Mouse (Mus musculus): ENCODE measurements around the gene BC004004.
"Not testable (repeated sequence)": the region's sequence is repeated elsewhere in the genome, so short reads cannot be mapped to it uniquely, and the experiment has no call there.

Gene BC004004

DNA sequence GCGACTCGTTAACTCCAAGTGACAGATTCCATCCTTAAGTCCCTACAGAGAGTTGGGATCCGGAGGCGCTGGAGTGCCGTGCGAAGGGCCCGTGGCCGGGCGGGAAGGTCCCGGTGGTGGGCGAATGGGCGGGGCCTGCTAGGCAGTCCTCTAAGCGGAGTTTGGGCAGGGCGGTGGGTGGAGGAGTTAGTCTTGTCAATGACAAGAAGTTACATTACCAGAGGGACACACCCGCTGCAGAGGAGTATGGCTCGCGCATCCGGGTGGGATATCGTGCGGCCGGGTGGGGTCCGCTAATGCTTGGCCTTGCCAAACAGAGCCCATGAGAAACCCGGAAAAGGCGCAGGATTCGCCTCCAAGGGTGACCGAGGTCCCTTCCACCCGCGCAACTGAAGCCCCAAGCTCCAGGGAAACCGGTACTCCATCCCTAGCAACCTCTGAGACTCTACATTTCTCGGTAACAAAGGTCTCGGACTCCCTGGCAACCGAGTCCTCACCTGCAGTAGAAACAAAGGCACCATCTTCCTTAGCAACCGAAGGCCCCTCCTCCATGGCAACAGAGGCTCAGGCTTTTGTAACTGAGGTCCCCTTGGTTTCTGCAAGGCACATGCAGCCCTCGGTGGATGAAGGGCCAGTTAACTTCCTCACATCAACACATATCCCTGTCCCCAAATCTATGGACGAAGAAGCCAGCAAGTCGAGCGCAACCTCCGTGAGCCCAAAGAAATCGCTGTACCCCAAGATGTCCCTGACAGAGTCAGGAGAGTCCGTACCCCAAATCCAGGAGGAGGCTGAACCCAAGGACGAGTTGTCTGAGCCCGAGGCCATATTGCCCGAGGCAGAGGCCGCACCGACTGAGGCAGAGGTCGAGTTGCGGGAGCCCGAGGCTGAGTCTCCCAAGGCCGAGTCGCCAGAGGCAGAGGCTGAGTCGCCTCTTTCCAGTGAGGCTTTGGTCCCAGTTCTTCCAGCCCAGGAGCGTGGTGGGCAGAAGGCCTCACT, 58.2 kb downstream of the BC004004 start:
- peak; percentile 64 for DNase-seq

DNA sequence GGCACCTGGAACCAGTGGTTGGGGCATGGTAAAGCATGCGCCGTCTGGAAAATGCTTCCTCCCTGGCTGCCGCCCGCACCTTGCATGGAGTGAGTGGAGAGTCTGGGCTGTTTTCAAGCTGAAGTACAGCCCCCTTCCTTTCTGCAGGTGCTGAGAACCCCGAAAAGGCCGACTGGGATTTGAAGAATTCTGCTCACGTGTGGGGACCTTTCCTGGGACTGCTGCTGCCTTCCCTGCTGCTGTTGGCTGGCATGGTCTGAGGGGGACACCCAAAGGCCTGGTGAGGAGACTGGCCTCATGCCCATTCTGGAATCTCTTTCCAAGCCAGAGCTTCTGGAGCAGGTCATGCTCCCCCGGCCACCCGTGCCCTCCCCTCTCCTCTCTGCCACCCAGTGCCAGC, 59.1 kb downstream of the BC004004 start:
- DNase-seq = no peak

DNA sequence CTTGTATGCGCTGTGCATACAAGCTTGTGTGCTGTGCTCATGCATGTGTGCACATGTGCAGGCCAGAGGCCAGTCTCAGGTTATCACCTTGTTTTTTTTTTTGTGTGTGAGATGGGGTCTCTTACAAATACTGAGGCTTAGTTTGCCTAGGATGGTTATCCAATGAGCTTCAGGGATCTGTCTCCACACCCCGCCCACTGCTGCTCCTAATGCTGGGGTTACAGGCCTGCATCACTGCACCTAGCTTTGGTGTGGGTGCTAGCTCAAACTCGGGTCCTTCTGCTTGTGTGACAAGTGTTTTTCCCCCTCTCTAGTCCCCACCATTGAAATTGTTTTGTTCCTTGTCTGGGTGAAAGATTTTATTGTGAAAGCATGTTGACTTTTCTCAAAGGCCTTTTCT, 61.6 kb downstream of the BC004004 start:
- no peak for DNase-seq

DNA sequence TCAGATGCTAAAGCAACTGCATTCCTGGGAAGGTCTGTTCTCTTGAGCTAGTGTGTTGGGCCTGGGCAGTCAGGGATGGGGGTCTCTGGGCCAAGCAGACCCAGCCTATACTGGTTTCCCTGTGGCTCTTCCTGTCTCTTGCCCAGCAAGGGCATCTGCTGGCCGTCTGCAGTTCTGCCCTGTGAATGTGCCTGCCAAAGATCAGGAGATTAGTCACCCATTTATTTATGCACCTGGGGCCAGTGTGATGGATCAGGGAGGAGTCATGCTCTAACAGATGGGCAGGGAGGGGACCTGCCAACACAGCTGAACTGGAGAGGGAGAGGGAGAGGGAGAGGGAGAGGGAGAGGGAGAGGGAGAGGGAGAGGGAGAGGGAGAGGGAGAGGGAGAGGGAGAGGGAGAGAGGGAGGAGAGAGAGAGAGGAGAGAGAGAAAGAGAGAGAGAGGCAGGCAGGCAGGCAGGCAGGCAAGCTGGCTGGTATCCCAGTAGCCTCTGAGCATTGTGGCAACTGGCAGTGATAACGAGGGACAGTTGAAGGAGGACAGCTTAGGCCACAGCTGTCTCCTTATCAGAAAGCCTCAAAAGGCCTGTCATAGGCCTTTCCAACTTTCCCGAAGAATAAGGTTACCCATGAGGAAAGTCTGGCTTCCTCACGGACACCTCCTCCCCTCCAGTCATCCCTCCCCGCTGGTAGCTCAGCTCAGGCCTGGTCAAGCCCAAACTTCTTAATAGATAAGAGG, 62.3 kb downstream of the BC004004 start:
- DNase-seq = peak; percentile 54

DNA sequence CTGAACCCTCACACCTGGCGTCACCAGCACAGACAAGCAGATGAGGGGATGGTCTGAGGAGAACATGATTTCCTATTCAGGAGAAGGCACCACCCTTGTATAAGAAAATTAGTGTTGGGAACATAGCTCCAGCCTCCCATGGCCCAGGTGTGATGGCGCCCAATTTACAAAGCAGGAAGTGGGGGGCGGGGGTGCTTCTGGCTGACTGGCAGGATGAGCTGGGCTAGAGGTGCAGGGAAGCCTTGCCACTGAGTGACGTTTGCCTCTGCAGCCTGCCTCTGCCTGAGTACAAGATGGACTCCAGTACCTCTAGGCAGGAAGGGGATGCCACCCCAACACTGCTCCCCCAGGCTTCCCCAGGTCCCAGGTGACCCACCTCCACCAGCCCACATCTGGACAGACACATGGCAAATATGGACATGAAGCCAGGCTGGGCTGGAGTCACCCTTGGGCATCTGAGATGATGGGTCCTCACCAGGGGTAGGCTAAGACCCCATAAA, 63.6 kb downstream of the BC004004 start:
- DNase-seq = no peak

DNA sequence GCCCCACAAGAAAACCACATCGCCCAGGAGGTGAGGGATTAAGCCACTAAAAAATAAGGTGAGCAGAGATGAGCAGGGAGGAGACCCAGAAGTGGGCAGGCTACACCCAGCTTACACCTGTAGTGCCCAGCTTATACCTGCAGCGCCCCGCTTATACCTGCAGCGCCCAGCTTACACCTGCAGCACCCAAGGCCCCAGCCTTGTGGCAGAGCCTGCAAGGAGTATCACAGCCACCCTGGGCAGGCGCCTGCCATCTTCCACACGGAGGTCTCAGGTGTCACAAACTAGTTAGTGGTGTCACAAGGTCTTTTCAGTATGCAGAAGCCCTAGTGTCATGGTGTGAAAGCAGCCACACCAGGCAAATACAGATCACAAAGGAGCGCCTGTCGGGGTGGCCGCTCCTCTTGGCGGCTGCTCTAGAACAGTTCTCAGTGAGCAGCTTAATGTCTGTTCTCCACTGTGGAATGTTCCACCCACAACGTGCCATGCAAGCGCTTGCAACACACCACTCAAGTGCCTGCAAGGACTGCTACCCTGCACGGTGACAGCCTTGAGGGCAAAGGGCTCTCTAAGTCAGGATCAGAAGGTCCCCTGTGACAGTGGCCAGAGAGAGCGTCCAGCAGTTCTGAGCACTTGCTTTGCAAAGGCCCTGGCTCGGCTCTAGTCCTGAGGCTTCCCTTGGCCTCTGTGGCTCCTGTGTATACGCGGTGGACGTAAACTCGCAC, 67.8 kb downstream of the BC004004 start:
- DNase-seq = no peak

DNA sequence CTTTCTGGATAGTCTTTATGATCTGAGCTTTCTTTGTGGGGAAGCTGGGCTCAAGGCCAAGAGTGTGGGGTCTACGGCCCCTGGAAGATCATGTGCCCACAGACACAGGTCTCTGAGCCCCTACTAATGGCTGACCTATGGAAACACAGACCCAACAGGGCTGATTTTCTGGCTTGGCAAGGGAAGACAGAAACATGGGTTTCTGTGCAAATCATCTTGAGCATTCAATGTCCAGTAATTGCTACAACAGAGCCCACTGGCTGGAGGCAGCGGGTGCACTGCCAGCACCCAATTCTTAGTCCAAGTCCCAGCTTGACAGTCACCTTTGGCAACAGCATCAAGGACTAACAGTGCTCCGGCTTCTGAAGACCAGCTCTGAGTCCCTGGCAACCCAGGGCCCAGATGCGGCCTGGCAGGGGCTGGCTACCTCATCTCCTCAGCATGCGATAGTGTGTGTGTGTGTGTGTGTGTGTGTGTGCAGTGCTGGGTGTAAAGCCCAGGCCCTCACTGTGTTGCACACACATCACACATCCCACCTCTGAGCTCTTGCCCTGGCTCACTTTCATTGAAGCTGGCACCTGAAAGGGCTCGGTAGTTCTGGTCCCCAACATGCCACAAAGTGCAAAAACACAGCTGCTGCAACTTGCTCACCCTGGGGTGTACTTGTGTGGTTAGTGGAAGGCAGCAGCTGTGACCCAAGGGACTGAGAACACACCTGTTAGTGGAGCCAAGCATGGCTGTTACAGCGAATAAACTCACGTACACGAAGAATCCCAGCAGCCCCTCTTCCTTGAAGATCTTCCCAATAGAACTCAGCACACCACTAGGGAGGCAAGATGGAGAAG, 69.6 kb downstream of the BC004004 start:
- DNase-seq = no peak

DNA sequence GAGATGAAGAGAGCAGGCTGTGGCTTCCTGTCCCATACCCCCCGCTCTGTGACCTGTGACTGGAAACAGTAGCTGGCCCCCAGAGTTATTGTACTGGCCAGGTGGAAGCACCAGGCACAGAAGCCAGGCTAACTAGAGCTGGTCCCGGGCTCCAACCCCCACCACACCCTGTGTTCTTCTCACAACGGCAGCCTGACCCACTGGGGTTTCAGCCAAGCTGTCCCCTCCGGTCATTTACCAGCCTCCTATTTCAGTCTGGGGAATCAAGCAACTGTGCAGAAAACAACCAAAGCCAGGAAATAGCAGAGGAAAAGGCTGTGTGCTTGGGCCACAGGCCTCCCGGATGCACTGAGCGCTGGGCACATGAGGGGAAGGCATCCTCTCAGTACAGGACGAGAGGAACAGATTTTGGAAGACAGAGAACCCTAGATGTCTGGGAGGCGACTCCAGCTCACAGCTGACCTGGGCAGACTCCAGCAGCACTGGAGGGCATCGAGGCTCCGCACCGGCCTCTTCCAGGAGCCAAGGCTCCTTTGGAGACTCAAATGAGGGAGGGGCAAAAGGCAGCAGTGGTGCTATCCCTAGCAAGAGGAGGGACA, 70.7 kb downstream of the BC004004 start:
- DNase-seq = no peak

DNA sequence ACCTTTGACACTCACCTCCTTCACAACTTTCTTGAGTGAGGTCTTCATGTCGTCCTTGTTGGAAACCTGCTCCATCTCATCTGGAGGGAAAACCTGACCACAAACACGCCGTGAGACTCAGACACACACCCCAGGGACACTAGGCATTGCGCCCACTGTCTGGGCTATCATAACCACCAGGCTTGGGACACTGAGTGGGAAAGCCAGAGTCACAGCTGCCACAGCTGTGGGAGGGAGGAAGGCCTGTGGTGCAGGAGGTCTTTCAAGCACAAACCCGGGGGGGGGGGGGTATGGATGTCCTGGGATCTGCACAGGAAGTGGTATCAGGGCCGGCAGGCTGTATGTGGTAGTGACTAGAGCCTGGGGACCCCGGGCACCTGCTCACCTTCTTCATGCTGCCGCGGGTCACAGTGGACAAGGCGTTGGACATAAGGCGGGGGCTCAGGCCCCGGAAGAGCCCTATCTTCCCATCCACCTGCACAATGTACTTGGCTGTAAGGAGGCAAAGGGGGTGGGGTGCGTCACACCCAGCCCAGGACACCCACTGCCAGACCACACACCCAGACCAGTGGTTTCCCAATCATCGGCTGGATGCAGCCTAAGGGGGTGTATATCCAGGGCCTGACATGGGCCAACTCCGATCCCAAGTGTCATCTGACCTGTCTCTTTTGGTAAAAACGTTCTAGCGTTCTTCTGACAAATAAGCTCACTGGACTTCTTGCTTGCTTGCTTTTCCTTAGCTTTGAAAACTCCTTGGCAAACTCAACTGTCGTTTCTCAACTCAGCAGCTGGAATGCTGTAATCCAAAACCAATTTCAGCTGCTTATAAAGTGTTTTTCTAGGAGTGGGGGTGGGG, 72.0 kb downstream of the BC004004 start:
- no peak for DNase-seq

DNA sequence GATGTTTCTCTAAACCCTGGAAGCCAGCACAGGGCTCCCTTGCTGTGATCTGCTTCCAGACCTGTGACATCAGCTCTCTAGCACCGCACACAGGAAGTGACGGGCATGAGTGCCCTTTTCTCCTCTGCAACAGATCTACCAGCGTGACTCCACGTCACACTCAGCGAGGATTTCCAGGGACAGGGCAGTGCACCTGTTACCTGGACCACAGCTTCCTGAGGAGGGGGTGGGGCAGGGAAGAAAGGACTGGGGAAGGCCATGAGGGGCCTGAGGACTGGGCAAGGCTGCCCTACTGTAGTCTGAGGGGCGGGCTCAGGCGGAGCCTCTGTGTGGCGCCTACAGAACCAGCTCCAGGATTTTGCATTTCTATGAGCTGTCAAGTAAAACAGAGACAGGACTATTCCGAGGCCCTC, 73.0 kb downstream of the BC004004 start:
- peak; percentile 58 for DNase-seq

DNA sequence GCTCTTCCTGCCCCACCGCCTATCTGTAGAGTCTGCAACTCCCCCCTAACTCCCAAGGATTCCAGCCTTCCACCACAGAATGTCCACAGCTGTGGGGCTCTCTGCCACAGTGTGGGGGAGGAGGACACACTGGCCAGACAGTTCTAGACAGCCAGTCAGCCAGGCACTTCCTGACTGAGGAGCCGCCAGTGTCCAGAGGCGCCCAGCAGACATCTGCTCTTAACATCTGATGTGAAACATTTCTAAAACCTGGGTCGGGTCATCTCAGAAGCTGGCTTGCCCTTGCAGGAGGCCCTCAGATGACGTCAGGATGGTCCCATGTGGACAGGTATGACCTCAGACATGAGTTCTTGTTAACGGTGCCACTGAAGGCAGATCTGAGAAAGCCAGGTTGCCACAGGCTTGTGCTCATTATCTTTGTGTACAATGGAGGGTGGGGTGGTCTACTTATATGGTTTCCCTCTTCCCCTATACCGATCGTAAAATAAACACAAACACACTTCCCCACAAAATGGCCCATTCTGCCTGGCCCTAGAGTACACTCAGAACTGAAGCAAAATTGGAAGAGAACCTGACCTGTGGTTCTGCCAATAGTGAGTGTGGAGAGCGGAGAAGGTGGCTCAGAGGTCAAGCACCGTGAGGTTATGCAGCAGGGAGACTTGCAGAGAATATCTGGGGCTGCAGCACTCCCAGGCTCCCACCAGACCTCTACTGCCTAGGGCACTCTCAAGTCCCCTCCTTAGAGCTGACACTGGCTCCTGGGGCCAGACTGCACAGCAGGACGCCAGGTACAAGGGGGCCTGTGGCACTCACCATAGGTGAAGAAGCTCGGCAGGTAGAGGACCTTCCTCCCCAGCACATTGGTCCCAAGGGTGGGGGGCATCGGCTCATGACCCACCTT, 73.7 kb downstream of the BC004004 start:
- no peak for DNase-seq

DNA sequence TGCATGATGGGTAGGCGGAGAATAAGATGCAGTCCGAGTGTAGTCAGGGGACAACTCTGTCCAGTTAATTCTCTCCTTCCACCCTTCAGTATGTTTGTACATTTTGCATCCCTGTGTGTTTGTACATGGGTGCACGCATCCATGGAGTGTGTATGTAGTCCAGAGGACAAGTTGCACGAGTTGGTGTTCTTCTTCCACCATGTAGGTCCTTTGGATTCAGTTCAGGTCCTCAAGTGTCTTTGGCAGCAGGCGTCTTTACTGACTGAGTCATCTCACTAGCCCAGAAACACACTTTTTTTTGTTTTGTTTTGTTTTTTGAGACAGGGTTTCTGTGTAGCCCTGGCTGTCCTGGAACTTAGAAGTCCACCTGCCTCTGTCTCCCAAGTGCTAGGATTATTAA, 74.7 kb downstream of the BC004004 start:
- DNase-seq = no peak

DNA sequence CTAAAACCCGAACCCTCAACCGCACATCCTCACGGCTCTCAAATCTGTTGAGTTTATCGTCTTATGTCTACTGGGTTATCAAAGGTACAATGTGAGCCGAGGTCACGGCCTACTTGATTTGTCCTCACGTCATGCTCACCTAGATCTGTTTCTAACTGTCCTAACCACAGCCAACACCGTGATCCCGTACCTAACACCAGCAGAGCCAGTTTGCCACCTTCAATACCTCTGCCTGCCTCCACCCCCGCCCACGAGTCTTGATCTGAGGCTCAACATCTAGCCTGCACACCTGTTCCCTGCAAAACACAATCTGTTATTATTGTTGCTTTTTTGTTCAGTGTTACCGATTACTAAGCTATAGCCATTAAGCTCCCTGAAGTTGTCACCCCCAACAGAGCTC, 76.7 kb downstream of the BC004004 start:
- no peak for DNase-seq

DNA sequence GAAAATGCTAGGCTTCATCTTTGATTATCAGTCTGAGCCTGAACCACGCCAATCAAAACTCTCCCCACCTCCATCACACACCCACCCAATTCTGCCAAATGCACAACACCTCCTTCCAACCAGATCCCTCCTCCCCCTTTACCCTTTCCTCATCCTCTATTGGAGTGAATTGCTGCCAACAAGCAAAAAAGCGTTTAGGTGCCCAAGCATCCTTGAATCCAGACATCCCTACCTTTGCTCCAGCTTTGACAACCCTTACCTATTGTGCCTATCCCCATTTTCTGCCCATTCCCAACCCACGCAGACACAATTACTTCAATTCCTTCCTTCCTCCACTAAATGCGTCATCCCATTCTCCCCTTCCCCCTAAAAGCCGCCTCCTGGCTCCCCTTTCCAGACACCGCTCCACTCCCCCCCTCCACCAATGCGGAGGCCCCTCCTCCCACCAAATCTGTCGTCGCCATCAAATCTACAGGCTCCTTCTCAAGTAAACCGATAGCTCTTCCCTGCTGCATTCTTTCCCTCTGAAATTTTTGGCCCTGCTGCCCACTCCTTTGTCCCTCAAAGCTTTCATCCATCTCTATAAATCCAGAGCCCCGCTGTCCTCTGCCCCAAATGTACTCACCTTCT, 78.0 kb downstream of the BC004004 start:
- peak; percentile 56 for DNase-seq

DNA sequence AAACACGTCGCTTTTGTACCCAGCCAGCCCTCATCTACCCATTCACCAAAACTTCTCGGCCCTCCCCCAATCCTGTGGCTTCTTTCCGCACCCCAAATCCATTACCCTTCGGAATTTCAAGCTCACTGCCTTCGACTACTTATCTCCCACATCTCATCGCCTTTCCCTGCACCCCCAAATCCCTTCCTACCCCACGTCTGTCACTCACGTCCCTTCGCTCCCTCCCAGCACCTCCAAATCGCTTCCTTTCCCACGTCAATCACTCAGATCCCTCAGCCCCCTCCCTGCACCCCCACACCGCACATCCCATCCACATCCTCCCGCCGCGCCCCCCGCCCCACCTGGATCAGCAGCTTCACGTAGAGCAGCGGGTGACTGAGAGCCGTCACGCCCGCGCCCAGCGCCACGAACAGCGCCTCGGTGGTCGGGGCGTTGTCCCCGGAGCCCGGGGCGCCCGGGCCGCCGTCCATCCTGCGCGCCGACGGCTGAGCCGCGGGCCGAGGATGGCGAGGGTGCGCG, 78.6 kb downstream of the BC004004 start:
- DNase-seq = peak; percentile 62

DNA sequence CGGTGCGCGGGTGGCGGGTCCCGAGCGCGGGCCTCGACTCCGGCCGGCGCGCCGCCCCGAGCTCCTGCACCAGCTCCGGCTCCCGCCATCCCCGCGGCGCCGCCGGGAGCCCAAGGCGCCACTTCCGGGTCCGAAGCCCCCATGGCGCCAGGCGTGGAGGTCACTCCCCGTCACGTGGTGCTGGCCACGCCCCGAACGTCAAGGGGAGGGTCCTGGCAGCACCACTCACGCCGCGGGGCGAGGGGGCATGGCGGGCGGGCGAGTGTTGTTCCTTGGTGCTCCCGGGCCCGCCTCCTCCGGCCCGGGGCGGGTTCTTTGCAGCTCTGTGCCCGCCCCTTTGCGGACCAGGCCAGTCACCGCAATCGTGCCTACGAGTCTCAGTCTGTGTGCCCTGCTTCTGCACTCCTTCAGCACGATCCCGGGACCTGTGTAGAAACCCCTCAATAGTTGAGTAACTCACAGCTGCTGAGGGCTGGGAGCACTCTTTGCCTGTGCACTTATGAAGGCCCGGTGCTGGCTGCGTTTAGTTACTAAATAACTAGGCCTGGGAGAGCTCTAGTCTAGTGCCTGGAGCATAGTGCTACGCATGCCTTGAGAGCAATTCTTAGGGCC, 79.2 kb downstream of the BC004004 start, which contains the start of gene Mtch1:
Gene Mtch1 (minus strand): TSS at position 290 of the 612 bp plus-strand sequence.
- DNase-seq = peak; percentile 99

DNA sequence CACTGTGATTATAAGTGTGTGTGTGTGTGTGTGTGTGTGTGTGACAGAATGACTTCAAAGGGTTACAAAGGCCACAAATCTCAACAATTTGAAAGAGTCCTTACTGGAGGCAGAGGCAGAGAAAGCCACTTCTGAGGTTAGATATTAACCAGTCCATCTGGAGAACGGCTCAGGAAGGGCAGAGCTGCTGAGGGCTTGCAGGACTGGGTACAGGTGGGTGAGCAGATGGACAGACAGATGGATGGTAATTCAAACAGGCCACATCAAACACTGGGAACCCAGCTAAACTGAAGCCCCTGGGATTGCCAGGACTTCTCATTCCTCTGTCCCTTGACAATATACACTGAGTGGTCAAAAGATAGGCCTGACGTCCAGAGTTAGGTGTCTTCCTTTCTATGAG, 80.4 kb downstream of the BC004004 start:
- DNase-seq = no peak

DNA sequence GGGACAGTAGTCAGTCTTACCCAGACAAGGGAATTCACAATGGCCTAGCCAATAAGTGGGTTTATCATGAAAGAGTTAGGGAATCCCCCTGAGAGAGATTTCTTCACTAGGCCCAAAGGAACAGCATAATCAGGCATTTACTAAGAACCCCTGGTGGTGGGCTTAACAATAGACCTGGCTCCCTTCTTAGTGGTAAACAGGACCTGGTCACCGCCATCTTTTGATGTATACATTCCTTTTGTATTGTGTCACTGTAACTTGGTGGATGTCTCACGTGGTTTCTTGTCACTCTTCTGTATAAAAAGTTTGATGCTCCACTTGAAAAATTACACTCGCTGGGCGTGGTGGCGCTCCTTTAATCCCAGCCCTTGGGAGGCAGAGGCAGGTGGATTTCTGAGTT, 82.5 kb downstream of the BC004004 start:
- DNase-seq = not testable (repeated sequence)
